Mouse (Mus musculus): ENCODE measurements at regions not wholly inside any gene's neighbourhood (a gene's known extent, or its start where the extent isn't known, plus 50 kb on each side); places are given as distances from the start of the nearest gene placed in this dataset.
A peak's percentile ranks its signal among the peaks of the same experiment; 100 is the strongest.

GRCm38 (mm10) chr8:10831864-10832263 is 176.4 kb downstream of the Irs2 start:
- H3K4me1 ChIP-seq (ENCODE audit: control insufficient read depth, insufficient read depth, insufficient read length, low read length): no peaks in the 10 kb centered on the region; the same call in 1 of the 2 replicates
- no peak overlapping the region for H3K27ac ChIP-seq (replicated peaks; ENCODE audit: low read depth, low read length)
- H3K4me3 ChIP-seq (ENCODE audit: insufficient read depth, low read depth, low read length): no peak overlapping the region

GRCm38 (mm10) chr8:10831277-10831676 is 177.0 kb downstream of the Irs2 start:
- H3K27ac ChIP-seq (replicated peaks; ENCODE audit: low read depth, low read length): no peak overlapping the region
- no peaks in the 10 kb centered on the region; the same call in 1 of the 2 replicates for H3K4me1 ChIP-seq (ENCODE audit: control insufficient read depth, insufficient read depth, insufficient read length, low read length)
- no peak overlapping the region for H3K4me3 ChIP-seq (ENCODE audit: insufficient read depth, low read depth, low read length)

GRCm38 (mm10) chr8:10830835-10831234 is 177.4 kb downstream of the Irs2 start:
- H3K4me1 ChIP-seq (ENCODE audit: control insufficient read depth, insufficient read depth, insufficient read length, low read length): no peaks in the 10 kb centered on the region; the same call in 1 of the 2 replicates
- no peak overlapping the region for H3K4me3 ChIP-seq (ENCODE audit: insufficient read depth, low read depth, low read length)
- no peak overlapping the region for H3K27ac ChIP-seq (replicated peaks; ENCODE audit: low read depth, low read length)

- Histone ChIP-seq H3K4me1 (ENCODE audit: control insufficient read depth, insufficient read depth, insufficient read length, low read length) (no peaks in the 10 kb centered on the region; the same call in 1 of the 2 replicates), H3K27ac (replicated peaks; ENCODE audit: low read depth, low read length) (no peak overlapping the region), H3K4me3 (ENCODE audit: insufficient read depth, low read depth, low read length) (no peak overlapping the region)
Measured at GRCm38 (mm10) chr8:10828580-10828979, 179.7 kb downstream of the Irs2 start.

GRCm38 (mm10) chr8:10827560-10827959 is 180.7 kb downstream of the Irs2 start:
- Histone ChIP-seq H3K4me3 (ENCODE audit: insufficient read depth, low read depth, low read length) (no peak overlapping the region), H3K27ac (replicated peaks; ENCODE audit: low read depth, low read length) (no peak overlapping the region), H3K4me1 (ENCODE audit: control insufficient read depth, insufficient read depth, insufficient read length, low read length) (no peaks in the 10 kb centered on the region; the same call in 1 of the 2 replicates)

GRCm38 (mm10) chr8:10825981-10826380 is 182.3 kb downstream of the Irs2 start:
- Histone ChIP-seq H3K4me1 (ENCODE audit: control insufficient read depth, insufficient read depth, insufficient read length, low read length) (no peaks in the 10 kb centered on the region), H3K27ac (replicated peaks; ENCODE audit: low read depth, low read length) (no peak overlapping the region), H3K4me3 (ENCODE audit: insufficient read depth, low read depth, low read length) (no peak overlapping the region)

- Histone ChIP-seq H3K27ac (replicated peaks; ENCODE audit: low read depth, low read length) (peak overlapping the region; percentile 67), H3K4me3 (ENCODE audit: insufficient read depth, low read depth, low read length) (no peak overlapping the region), H3K4me1 (ENCODE audit: control insufficient read depth, insufficient read depth, insufficient read length, low read length) (no peaks in the 10 kb centered on the region)
Measured at GRCm38 (mm10) chr8:10825192-10825926, 182.9 kb downstream of the Irs2 start.

GRCm38 (mm10) chr8:10821901-10822300 is 186.4 kb downstream of the Irs2 start:
- no peak overlapping the region for H3K4me3 ChIP-seq (ENCODE audit: insufficient read depth, low read depth, low read length)
- no peaks in the 10 kb centered on the region for H3K4me1 ChIP-seq (ENCODE audit: control insufficient read depth, insufficient read depth, insufficient read length, low read length)
- no peak overlapping the region for H3K27ac ChIP-seq (replicated peaks; ENCODE audit: low read depth, low read length)

- peaks cover 6% of the 10 kb centered on the region; the same call in 1 of the 2 replicates for H3K4me1 ChIP-seq (ENCODE audit: control insufficient read depth, insufficient read depth, insufficient read length, low read length)
- H3K4me3 ChIP-seq (ENCODE audit: insufficient read depth, low read depth, low read length): no peak overlapping the region
- no peak overlapping the region for H3K27ac ChIP-seq (replicated peaks; ENCODE audit: low read depth, low read length)
Measured at GRCm38 (mm10) chr8:10814499-10814898, 193.8 kb downstream of the Irs2 start.

GRCm38 (mm10) chr8:10812060-10812670 is 196.1 kb downstream of the Irs2 start:
- no peak overlapping the region for H3K4me3 ChIP-seq (ENCODE audit: insufficient read depth, low read depth, low read length)
- peaks cover 6% of the 10 kb centered on the region; the same call in 1 of the 2 replicates for H3K4me1 ChIP-seq (ENCODE audit: control insufficient read depth, insufficient read depth, insufficient read length, low read length)
- no peak overlapping the region for H3K27ac ChIP-seq (replicated peaks; ENCODE audit: low read depth, low read length)

GRCm38 (mm10) chr8:10807040-10807439 is 201.2 kb downstream of the Irs2 start:
- no peak overlapping the region for H3K4me3 ChIP-seq (ENCODE audit: insufficient read depth, low read depth, low read length)

GRCm38 (mm10) chr8:10805405-10806151 is 202.7 kb downstream of the Irs2 start:
- no peak overlapping the region for H3K4me3 ChIP-seq (ENCODE audit: insufficient read depth, low read depth, low read length)
- no peak overlapping the region for H3K27ac ChIP-seq (replicated peaks; ENCODE audit: low read depth, low read length)
- H3K4me1 ChIP-seq (ENCODE audit: control insufficient read depth, insufficient read depth, insufficient read length, low read length): peaks cover 3% of the 10 kb centered on the region

More at GRCm38 (mm10) chr8:10807040-10807439, 201.2 kb downstream of the Irs2 start:
- Histone ChIP-seq H3K27ac (replicated peaks; ENCODE audit: low read depth, low read length) (no peak overlapping the region), H3K4me1 (ENCODE audit: control insufficient read depth, insufficient read depth, insufficient read length, low read length) (peaks cover 4% of the 10 kb centered on the region)

GRCm38 (mm10) chr8:10804974-10805373 is 203.3 kb downstream of the Irs2 start:
- Histone ChIP-seq H3K4me3 (ENCODE audit: insufficient read depth, low read depth, low read length) (no peak overlapping the region), H3K27ac (replicated peaks; ENCODE audit: low read depth, low read length) (no peak overlapping the region), H3K4me1 (ENCODE audit: control insufficient read depth, insufficient read depth, insufficient read length, low read length) (peaks cover 3% of the 10 kb centered on the region)

- no peak overlapping the region for H3K4me3 ChIP-seq (ENCODE audit: insufficient read depth, low read depth, low read length)
- H3K27ac ChIP-seq (replicated peaks; ENCODE audit: low read depth, low read length): no peak overlapping the region
- H3K4me1 ChIP-seq (ENCODE audit: control insufficient read depth, insufficient read depth, insufficient read length, low read length): peaks cover 3% of the 10 kb centered on the region
Measured at GRCm38 (mm10) chr8:10802003-10802402, 206.3 kb downstream of the Irs2 start.

GRCm38 (mm10) chr8:10801580-10801979 is 206.7 kb downstream of the Irs2 start:
- Histone ChIP-seq H3K27ac (replicated peaks; ENCODE audit: low read depth, low read length) (peak overlapping the region; percentile 62), H3K4me3 (ENCODE audit: insufficient read depth, low read depth, low read length) (no peak overlapping the region), H3K4me1 (ENCODE audit: control insufficient read depth, insufficient read depth, insufficient read length, low read length) (peaks cover 3% of the 10 kb centered on the region)
